Mouse (Mus musculus) inflammation-experienced regulatory T-cells, adult 6 months (primary cell): Measurements from ENCODE around the gene Kif13a. TPM values are rescaled to one million over a fixed set of nuclear protein-coding genes. Genes with fewer than 3 reads are reported as not detected.

ENCODE experiments used
- ATAC-seq: one replicate; pipeline ENCODE4 v1.8.0; 2017
- polyA plus RNA-seq, 3 experiments: library from polyadenylated mRNA; unstranded; fragments of 100-300 nt; shearing (Covaris generic); gene quantifications; one replicate each; pipeline ENCODE4 v1.2.1; 2017

The Kif13a gene
- polyA plus RNA-seq, 3 experiments from 2014 or later: 4.1 to 9.6 (median 6.5) TPM

GRCm38 (mm10) chr13:46774998-46775397 lies 154.7 kb downstream of the Kif13a start:
- ATAC-seq: no peak

GRCm38 (mm10) chr13:46772581-46772980 lies 157.1 kb downstream of the Kif13a start:
- ATAC-seq: no peak

- ATAC-seq: no peak
Observed at GRCm38 (mm10) chr13:46765361-46765760, 164.3 kb downstream of the Kif13a start.

GRCm38 (mm10) chr13:46763210-46763609 lies 166.5 kb downstream of the Kif13a start:
- ATAC-seq: no peak

- no peak for ATAC-seq
Observed at GRCm38 (mm10) chr13:46760921-46761320, 168.7 kb downstream of the Kif13a start.

DNA sequence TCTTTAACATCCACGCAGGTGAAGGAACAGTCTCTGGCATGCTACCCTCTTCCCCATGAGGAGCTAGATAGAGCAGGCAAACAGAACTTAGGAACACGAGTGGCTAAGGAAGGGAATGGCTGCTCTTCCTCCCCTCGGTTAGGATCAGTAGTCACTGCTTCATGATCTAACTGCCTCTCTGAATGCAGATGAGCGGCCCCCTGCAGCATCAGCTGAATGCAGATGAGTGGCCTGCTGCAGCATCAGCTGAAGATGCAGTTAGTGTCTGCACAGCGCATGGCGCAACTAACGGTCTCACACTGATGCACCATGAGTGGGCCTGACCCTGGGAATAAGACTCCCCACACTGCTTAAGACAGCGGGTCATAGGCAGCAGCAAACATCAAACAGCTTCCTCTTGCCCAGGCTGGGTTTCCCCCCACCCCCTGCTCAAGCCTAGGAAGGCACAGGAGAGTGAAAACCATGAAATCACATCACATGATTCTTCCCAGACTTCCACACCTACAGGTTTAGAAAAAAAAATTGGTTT lies 170.3 kb downstream of the Kif13a start:
- peak; percentile 21 for ATAC-seq

GRCm38 (mm10) chr13:46758627-46759026 lies 171.0 kb downstream of the Kif13a start:
- ATAC-seq: no peak

GRCm38 (mm10) chr13:46757946-46758345 lies 171.7 kb downstream of the Kif13a start:
- ATAC-seq: no peak

GRCm38 (mm10) chr13:46753294-46753693 lies 176.4 kb downstream of the Kif13a start:
- no peak for ATAC-seq

- ATAC-seq: no peak
Observed at GRCm38 (mm10) chr13:46752566-46753229, 177.0 kb downstream of the Kif13a start.

- no peak for ATAC-seq
Observed at GRCm38 (mm10) chr13:46748138-46748873, 181.4 kb downstream of the Kif13a start.

DNA sequence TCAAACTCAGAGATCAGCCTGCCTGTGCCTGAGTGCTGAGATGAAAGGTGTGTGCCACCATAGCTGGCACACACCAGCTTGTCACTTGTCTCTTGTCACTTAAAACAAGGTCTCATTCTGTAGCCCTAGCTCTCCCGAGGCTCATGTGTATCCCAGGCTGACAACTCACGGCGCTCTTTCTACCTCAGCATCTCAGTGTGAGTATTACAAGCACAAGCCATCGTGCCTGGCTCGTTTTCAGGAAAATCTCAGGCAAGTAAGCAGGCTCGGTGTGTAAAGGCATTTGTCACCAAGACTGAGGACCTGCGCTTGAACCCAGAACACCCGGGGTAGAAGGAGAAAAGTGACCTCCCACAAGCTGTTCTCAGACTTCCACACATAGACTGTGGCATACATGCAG lies 185.8 kb downstream of the Kif13a start:
- no peak for ATAC-seq

GRCm38 (mm10) chr13:46742367-46742766 lies 187.3 kb downstream of the Kif13a start:
- no peak for ATAC-seq

- no peak for ATAC-seq
Observed at GRCm38 (mm10) chr13:46739426-46739825, 190.2 kb downstream of the Kif13a start.

DNA sequence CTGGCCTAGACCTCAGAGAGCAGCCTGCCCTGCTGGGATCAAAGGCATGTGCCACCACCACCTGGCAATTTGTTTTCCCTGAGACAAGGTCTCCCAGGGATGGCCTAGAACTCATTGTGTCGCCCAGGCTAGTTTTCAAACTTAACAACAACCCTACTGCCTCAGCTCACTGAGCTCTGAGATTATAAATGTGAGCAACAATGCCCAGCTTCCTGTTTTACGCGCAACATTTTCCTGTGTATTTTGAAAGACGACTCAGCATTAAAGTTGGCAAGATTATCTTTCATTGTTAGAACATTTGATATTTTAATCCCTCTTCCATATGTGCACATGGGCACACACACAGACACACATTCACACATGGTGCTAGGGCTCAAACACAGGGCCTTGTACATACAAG lies 192.2 kb downstream of the Kif13a start:
- ATAC-seq: no peak

- ATAC-seq: peak; percentile 38
Observed at GRCm38 (mm10) chr13:46736479-46736865, 193.2 kb downstream of the Kif13a start.

DNA sequence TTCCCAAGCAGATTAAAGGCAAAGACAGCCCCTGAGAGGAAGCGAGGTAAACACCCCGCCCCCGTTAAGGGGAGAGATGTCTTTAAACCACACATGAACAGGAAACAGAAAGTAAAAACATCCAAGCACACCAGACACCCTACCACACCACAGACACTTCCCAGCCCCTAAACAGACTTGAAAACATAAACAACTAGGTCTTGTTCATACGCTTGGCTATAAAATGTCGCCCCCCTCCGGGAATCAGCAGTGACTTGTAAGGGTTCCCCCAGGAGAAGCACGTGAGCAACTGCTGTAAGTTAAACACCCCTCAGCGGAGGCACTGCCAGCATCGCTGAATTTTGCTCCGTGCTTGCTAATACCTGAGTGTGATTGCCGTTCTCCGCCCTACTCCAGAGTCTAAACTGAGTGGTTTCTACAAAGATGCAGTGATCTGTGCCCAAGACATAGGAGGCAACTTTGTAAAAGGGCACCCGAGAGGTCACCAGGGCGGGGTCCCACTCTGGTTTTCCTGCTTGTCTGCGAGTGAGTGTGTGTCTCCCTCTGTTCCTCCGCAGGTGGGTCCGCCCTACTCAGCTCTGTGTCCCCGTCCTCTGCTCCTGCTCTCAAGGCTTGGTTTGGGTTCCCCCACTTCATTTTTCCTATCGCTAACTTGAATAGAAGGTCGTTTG lies 193.7 kb downstream of the Kif13a start:
- ATAC-seq: peak; percentile 90

GRCm38 (mm10) chr13:46735219-46735807 lies 194.4 kb downstream of the Kif13a start:
- peak; percentile 18 for ATAC-seq

GRCm38 (mm10) chr13:46729998-46730397 lies 199.7 kb downstream of the Kif13a start:
- ATAC-seq: no peak

DNA sequence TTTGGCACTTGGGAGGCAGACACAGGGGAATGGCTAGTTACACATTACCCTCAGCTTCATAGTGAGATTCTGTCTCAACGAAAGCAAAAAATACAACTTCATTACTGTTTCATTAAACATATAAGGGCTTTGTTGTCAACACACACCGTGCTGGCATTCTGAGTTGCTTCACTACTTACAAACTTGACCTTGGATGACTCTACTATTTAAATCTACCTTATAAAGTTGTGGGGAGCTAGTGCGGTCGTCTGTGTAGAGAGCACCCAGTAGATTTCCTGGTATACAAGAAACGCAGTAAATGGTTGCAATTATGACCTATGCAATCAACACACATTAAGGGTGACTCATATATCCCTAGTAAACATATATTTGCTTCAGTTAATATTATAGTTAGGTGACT lies 201.3 kb downstream of the Kif13a start:
- ATAC-seq: peak; percentile 6

GRCm38 (mm10) chr13:46727837-46728268 lies 201.8 kb downstream of the Kif13a start, which contains the start of gene Nup153:
Gene Nup153 (minus strand): TSS chr13:46727940.
- peak; percentile 65 for ATAC-seq

DNA sequence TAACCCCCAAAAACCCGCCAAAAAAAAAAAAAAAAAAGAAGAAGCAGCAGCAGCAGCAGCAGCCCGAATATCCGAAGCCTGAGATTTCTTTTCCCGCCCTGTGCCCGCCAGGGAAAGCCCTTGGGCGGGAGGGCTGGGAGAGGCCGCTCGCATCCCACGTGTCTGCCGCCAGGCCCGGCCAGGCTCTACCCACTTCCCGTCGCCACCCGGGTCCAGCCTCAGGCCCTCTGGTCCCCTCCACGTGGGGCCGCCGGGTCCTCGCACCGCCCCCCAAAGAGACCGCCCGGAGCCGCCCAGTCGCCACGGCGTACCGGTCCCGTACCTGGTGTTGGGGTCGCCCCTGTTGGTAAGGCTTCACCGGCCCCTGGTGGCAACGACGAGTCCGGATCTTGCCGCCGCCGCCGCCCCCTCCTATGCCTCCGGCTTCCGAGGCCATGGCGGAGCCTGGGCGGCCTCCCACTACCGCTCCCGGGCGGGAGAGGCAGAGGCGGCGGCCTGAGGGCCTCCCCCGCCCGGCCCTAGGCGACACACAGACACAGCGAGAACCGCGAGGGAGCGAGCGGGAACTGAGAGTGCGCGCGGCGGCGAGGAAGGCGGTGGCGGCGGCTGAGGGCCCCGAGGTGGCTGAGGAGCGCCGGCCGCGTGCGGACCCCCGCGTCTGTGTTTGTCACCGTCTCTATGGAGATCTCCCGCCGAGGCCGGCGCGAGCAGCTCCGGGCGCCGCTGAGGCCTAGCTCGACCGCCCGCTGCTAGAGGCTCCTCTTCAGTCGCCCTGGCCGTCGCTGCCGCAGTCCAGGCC lies 202.4 kb downstream of the Kif13a start:
- ATAC-seq: peak; percentile 47
